Mouse (Mus musculus) central nervous system, embryonic 11.5 days (tissue): ENCODE measurements around the gene Ahcy. TPM values are rescaled to one million over a fixed set of nuclear protein-coding genes. Genes with fewer than 3 reads are reported as not detected.

Experiments used
- polyA plus RNA-seq: library from polyadenylated mRNA; depleted of rRNA; stranded (reverse); fragments of >200 nt; gene quantifications from 2 replicates; pipeline ENCODE4 v1.2.3, GENCODE M21; 2012; rRNA removed

Gene Ahcy
- 149 and 164 TPM in 2 replicates for polyA plus RNA-seq

GRCm38 (mm10) chr2:155073978-155074765 lies at the start of gene Ahcy:
Ahcy (minus strand) TSS chr2:155074497.

GRCm38 (mm10) chr2:155018251-155018755 lies 56.0 kb downstream of the Ahcy start, which contains the start of gene Gm14226:
Gm14226 (plus strand) TSS chr2:155018266.

Other genes starting within 250 kb of the Ahcy start
- 117 and 120 TPM in 2 replicates for gene Eif2s2, start 181.6 kb downstream of the Ahcy start, polyA plus RNA-seq
- gene Gm14226, start 56.2 kb downstream of the Ahcy start, polyA plus RNA-seq: 1.0 and 11.8 TPM in 2 replicates
- gene Itch, start 59.0 kb upstream of the Ahcy start, polyA plus RNA-seq: 21.7 and 30.3 TPM in 2 replicates
- 274 and 501 TPM in 2 replicates for gene Dynlrb1, start 162.0 kb upstream of the Ahcy start, polyA plus RNA-seq
- gene Map1lc3a, start 201.8 kb upstream of the Ahcy start, polyA plus RNA-seq: 57.9 and 87.9 TPM in 2 replicates